Mouse (Mus musculus): ENCODE data around the gene Kctd12.

DNA sequence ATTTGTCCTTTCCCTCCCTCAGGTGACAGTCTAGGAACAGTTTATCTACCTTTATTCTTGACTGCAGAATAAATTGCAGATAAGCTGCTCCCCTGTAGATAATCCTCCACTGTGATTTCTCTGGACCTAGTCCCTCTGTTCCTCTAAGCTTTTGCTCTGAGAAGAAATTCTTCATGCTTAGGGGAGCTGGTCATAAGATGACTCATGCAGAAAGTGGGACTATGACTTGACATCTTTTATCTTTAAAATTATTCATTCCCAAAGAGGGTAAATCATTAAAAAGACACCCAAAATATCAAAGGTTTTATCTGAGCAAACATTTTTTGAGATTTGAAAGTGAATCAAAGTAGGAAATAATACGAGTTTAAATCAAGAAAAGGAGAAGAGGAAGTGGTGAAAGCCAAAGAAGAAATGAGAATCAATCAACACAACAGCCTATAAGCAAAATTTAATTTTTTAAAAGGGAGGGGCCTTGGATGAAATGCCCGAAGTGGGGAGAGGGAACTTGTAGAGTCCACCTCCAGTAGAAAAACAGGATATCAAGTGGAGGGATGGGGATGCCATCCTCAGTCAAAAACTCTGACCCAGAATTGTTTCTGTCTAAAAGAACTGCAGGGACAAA is 40.1 kb downstream of the Kctd12 start:
- TF ChIP-seq POLR2A (IDR thresholded peaks at IDR 0.05; ENCODE audit: insufficient read depth, low read length) (no peak), EP300 (IDR thresholded peaks at IDR 0.05; ENCODE audit: insufficient read depth, low read depth, low read length) (no peak), CTCF (IDR thresholded peaks at IDR 0.05; ENCODE audit: low read depth, low read length) (no peak)
